Mouse (Mus musculus): ENCODE results near the gene Il2ra. TPM values are rescaled to one million over a fixed set of nuclear protein-coding genes. Genes with fewer than 3 reads are reported as not detected.
"Not testable (repeated sequence)": the region's sequence is repeated elsewhere in the genome, so short reads cannot be mapped to it uniquely, and the experiment has no call there.

Il2ra gene
- 0.22 and 0.28 TPM in 2 replicates for polyA plus RNA-seq (2012; rRNA removed)

DNA sequence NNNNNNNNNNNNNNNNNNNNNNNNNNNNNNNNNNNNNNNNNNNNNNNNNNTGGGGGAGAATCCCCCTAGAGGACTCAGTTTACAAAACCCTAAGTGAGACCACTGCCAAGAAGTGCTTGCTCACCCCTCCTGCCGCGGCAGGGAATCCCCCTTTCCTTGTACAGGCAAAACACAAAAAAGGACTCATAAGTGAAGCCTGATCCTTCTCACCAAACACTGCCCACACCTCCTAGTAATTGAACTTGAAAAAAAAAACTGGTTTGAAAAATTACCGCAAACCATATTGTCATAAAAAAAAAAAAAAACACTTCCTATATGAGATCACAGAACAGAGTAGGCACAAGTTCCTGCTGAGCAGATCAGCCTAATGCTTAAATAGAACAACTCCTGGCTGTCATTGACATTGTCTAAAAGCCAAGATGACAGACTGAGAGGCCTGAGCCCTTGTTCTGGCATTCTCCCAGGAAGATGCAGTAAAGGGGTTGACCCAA lies at the start of gene Il2ra:
Gene Il2ra (plus strand): TSS at position 357 of the 491 bp plus-strand sequence.
- Histone ChIP-seq H3K27me3 (ENCODE audit: control insufficient read depth, insufficient read depth, low read length) (no peaks in the 10 kb centered on the region), H3K27ac (ENCODE audit: insufficient read depth, low read length) (no peak within 1 kb of the TSS), H3K4me3 (replicated peaks; ENCODE audit: insufficient read depth, low read depth, low read length) (no peak within 1 kb of the TSS), H3K4me1 (ENCODE audit: control insufficient read depth, insufficient read depth, low read length) (no peaks in the 10 kb centered on the region)
- no peak for DNase-seq
- TF ChIP-seq POLR2A (IDR thresholded peaks at IDR 0.05; ENCODE audit: borderline replicate concordance, insufficient read depth, low read length) (no peak), CTCF (IDR thresholded peaks at IDR 0.05; ENCODE audit: borderline replicate concordance, insufficient read depth, low read depth, low read length) (no peak)
- WGBS, result 59% methylated on average over 3 of the region's 3 CpGs

DNA sequence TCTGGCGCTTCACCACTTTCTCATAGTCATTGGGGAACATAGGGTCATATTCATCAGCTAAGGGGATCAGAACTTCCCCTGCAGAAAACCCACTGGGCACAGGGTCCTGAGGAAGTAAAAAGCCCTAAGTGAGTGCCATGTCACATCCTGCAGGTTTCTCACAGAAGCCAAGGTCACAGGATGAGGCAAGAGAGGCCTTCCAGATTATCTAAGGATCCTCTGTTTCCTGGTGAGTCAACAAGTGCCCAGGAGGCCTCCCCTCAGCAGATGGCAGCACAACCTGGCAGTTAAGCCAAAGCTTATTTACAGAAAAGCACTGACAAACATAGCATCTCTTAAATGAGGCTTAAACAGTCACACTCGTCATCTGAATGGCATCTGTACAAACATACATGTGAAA lies 45.9 kb upstream of the Il2ra start:
- DNase-seq, result no peak
- no peak overlapping the region for H3K27ac ChIP-seq (ENCODE audit: insufficient read depth, low read length)
- WGBS, result 53% methylated on average over 2 of the region's 2 CpGs
- H3K4me3 ChIP-seq (replicated peaks; ENCODE audit: insufficient read depth, low read depth, low read length), result no peak overlapping the region
- H3K4me1 ChIP-seq (ENCODE audit: control insufficient read depth, insufficient read depth, low read length), result 0 out of 2 replicates have a peak, but pooled peaks cover 3% of the 10 kb centered on the region
- no peaks in the 10 kb centered on the region for H3K27me3 ChIP-seq (ENCODE audit: control insufficient read depth, insufficient read depth, low read length)
- TF ChIP-seq CTCF (IDR thresholded peaks at IDR 0.05; ENCODE audit: borderline replicate concordance, insufficient read depth, low read depth, low read length) (no peak), POLR2A (IDR thresholded peaks at IDR 0.05; ENCODE audit: borderline replicate concordance, insufficient read depth, low read length) (no peak)

DNA sequence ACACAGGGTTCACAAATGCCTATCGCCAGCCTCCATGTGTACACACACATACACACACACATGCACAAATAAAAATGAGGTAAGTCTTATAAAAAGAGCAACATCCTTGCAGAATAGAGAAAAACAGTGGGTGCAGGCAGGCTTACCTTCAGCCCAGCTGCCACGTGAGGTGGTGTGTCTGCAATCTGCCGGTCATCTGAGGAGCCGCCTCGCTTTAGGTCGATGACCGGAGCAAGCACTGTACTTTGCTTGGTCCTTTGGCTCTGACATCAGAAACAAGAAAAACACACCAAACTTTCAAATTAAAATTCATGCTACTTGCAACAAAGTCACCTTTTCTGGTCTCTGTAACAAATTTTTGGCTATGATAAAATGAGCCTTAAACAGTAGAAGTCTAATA lies 44.7 kb upstream of the Il2ra start:
- H3K27ac ChIP-seq (ENCODE audit: insufficient read depth, low read length), result no peak overlapping the region
- no peak for DNase-seq
- H3K4me3 ChIP-seq (replicated peaks; ENCODE audit: insufficient read depth, low read depth, low read length), result no peak overlapping the region
- WGBS, result 95% methylated on average over 7 of the region's 7 CpGs
- no peak for TF ChIP-seq POLR2A (IDR thresholded peaks at IDR 0.05; ENCODE audit: borderline replicate concordance, insufficient read depth, low read length)
- 0 out of 2 replicates have a peak, but pooled peaks cover 3% of the 10 kb centered on the region for H3K4me1 ChIP-seq (ENCODE audit: control insufficient read depth, insufficient read depth, low read length)
- H3K27me3 ChIP-seq (ENCODE audit: control insufficient read depth, insufficient read depth, low read length), result no peaks in the 10 kb centered on the region

DNA sequence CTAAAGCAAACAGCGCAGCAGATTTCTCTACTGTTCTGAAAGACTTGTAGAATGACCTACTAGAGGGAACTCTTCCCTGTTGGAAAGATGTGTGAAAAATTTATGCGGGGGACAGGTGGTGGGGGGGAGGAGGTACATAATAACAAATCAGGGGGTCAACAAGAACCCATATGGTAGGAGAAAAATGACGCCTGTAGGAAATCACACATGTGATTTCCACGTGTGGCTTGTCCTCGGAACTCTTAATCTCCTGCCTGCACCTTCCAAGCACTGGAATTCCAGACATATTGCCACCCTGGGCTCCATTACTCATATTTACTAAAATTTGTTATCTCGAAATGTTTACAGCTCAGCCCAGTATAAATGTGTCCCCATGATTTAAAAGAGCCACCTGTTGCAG lies 40.8 kb upstream of the Il2ra start:
- H3K27me3 ChIP-seq (ENCODE audit: control insufficient read depth, insufficient read depth, low read length), result no peaks in the 10 kb centered on the region
- TF ChIP-seq POLR2A (IDR thresholded peaks at IDR 0.05; ENCODE audit: borderline replicate concordance, insufficient read depth, low read length), result no peak
- TF ChIP-seq CTCF (IDR thresholded peaks at IDR 0.05; ENCODE audit: borderline replicate concordance, insufficient read depth, low read depth, low read length), result no peak
- no peak overlapping the region for H3K27ac ChIP-seq (ENCODE audit: insufficient read depth, low read length)
- 76% methylated on average over 6 of the region's 6 CpGs for WGBS
- H3K4me3 ChIP-seq (replicated peaks; ENCODE audit: insufficient read depth, low read depth, low read length), result peak overlapping the region; percentile 95
- DNase-seq, result no peak
- 0 out of 2 replicates have a peak, but pooled peaks cover 3% of the 10 kb centered on the region for H3K4me1 ChIP-seq (ENCODE audit: control insufficient read depth, insufficient read depth, low read length)

DNA sequence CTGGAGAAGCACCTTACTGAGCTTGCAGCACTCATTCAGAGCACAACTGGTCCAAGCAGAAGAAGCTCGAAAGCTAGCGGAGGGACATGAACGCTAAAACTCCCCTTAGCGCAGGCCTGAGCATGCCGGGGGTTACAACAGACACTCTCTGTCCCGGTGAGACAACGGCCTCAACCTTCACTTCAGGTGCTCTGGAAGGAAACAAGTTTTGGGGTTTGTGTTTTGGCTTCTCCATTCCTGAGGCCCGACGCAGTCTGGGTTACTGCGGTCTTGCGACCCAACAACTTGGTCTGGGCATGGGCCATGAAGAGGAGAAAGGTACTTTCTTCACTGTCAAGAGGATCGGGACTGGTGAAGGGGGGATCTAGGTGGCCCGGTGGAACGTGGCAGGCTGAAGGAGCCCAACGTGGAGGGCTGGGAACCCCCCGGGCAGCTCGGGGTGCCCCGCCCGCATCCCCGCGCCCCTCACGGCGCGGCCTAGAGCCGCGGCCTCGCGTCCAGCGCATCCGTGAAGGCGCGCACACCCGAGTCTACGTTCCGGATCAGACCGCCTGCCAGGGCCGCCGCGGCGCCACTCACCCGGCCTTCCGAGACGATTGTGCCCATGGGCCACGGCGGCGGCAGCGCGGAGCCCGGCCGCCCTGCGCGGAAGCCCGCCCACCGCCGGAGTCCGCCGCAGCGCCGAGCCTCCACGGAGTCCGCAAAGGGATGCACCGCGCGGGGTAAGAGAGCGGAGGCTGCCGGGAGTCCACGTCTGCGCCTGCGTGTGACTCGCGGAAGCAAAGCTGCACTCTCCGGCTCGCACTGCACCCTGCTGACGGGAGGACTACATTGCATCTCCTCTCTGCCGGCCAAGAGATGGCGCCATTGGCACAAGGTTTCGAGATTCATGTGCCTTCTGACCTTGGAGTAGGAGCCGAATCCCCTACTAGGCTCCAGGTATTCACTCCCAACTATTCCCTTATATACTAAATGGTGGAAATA lies 39.8 kb upstream of the Il2ra start:
- TF ChIP-seq CTCF (IDR thresholded peaks at IDR 0.05; ENCODE audit: borderline replicate concordance, insufficient read depth, low read depth, low read length) (peak; percentile 100), POLR2A (IDR thresholded peaks at IDR 0.05; ENCODE audit: borderline replicate concordance, insufficient read depth, low read length) (peak; percentile 59; the same call in 1 of the 2 replicates)
- no peaks in the 10 kb centered on the region for H3K27me3 ChIP-seq (ENCODE audit: control insufficient read depth, insufficient read depth, low read length)
- H3K27ac ChIP-seq (ENCODE audit: insufficient read depth, low read length), result peak overlapping the region; percentile 56
- H3K4me3 ChIP-seq (replicated peaks; ENCODE audit: insufficient read depth, low read depth, low read length), result peak overlapping the region; percentile 95
- DNase-seq, result peak; percentile 94 to 98
- under 1% methylated on average over 78 of the region's 78 CpGs for WGBS
- H3K4me1 ChIP-seq (ENCODE audit: control insufficient read depth, insufficient read depth, low read length), result no peaks in the 10 kb centered on the region

DNA sequence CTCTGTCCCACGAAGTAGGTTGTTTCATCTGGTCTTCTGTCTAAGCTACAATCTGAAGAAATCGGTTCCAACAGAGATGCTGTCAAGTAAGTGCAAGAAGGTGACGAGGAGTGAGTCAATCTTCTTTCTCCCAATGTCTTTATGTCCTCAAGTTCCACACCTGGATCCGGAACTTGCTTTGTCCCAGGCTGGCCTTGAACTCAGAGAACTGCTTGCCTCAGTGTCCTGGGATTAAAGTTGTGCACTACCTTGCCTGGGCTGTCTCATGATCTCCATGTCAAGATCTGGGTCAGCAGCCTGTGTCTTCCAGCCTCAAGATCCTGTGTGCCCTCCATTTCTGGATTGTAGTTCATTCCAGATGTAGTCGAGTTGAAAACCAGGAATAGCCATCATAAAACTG lies 38.6 kb upstream of the Il2ra start, which contains the start of gene Rbm17:
Gene Rbm17 (minus strand): TSS at position 101 of the 400 bp plus-strand sequence.
- H3K27ac ChIP-seq (ENCODE audit: insufficient read depth, low read length), result peak within 1 kb of the TSS; percentile 56
- TF ChIP-seq POLR2A (IDR thresholded peaks at IDR 0.05; ENCODE audit: borderline replicate concordance, insufficient read depth, low read length), result no peak
- no peak for TF ChIP-seq CTCF (IDR thresholded peaks at IDR 0.05; ENCODE audit: borderline replicate concordance, insufficient read depth, low read depth, low read length)
- 87% methylated on average over 5 of the region's 5 CpGs for WGBS

DNA sequence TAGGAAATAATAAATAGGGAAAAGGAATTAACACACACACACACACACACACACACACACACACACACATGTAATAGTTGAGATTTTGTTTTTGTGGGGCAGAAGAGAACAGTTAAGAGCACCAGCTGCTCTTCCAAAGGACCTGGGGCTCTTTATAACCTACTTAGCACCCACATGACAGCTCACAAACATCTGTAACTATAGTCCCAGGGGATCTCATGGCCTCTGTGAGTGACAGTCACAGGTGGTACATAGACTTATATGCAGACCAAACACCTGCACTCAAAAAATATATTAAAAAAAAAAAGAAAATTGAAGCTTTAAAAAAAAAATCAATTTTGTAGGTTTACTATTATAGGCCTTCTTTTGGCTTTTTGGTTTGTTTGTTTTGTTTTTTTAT lies 37.7 kb upstream of the Il2ra start:
- H3K27me3 ChIP-seq (ENCODE audit: control insufficient read depth, insufficient read depth, low read length), result no peaks in the 10 kb centered on the region
- H3K27ac ChIP-seq (ENCODE audit: insufficient read depth, low read length), result no peak overlapping the region
- DNase-seq, result no peak
- H3K4me3 ChIP-seq (replicated peaks; ENCODE audit: insufficient read depth, low read depth, low read length), result no peak overlapping the region
- H3K4me1 ChIP-seq (ENCODE audit: control insufficient read depth, insufficient read depth, low read length), result no peaks in the 10 kb centered on the region
- TF ChIP-seq CTCF (IDR thresholded peaks at IDR 0.05; ENCODE audit: borderline replicate concordance, insufficient read depth, low read depth, low read length) (no peak), POLR2A (IDR thresholded peaks at IDR 0.05; ENCODE audit: borderline replicate concordance, insufficient read depth, low read length) (no peak)

More for the DNA sequence above, 38.6 kb upstream of the Il2ra start, which contains the start of gene Rbm17:
- Histone ChIP-seq H3K4me3 (replicated peaks; ENCODE audit: insufficient read depth, low read depth, low read length) (peak within 1 kb of the TSS; percentile 95), H3K4me1 (ENCODE audit: control insufficient read depth, insufficient read depth, low read length) (no peaks in the 10 kb centered on the region), H3K27me3 (ENCODE audit: control insufficient read depth, insufficient read depth, low read length) (no peaks in the 10 kb centered on the region)
- no peak for DNase-seq

DNA sequence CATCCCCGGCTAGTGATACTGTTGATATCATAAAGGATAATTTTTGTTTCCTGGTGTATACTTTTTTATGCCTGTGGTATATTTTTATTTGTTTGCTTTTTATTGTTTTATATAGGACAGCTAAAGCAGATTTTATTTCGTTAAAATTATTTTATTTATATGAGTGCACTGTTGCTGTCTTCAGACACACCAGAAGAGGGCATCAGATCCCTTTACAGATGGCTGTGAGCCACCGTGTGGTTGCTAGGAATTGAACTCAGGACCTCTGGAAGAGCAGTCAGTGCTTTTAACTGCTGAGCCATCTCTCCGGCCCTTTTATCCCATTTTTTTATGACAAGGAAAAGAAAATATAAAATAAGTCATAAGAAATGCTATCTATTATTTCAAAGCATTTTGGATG lies 35.9 kb upstream of the Il2ra start:
- 78% methylated on average over 4 of the region's 4 CpGs for WGBS
- H3K27ac ChIP-seq (ENCODE audit: insufficient read depth, low read length); H3K4me1 ChIP-seq (ENCODE audit: control insufficient read depth, insufficient read depth, low read length); H3K4me3 ChIP-seq (replicated peaks; ENCODE audit: insufficient read depth, low read depth, low read length); DNase-seq; H3K27me3 ChIP-seq (ENCODE audit: control insufficient read depth, insufficient read depth, low read length): not testable (repeated sequence)

DNA sequence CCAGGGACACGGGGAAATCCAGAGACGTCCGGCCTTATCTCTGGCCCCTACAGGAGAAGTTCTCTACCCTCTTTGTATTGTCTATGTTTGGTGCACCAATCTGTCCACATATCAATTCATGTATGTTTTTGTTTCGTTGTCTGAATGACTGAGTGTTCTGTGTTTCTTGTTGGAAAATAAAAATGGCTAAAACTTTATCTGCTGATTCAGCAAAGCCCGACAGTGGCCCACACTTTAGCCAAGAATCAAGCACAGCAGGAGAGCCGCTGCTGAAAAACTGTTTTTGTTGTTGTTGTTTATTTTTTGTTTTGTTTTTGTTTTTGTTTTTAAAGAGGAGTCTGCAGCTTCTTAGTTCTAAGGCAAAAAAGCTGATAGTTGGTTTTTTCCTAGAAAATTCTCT lies 29.7 kb upstream of the Il2ra start:
- not testable (repeated sequence) for H3K27me3 ChIP-seq (ENCODE audit: control insufficient read depth, insufficient read depth, low read length); H3K4me3 ChIP-seq (replicated peaks; ENCODE audit: insufficient read depth, low read depth, low read length); H3K27ac ChIP-seq (ENCODE audit: insufficient read depth, low read length); H3K4me1 ChIP-seq (ENCODE audit: control insufficient read depth, insufficient read depth, low read length); DNase-seq
- 81% methylated on average over 6 of the region's 6 CpGs for WGBS
